Mouse (Mus musculus): ENCODE measurements around the gene Gm21094. TPM values are rescaled to one million over a fixed set of nuclear protein-coding genes. Genes with fewer than 3 reads are reported as not detected.
"Not testable (repeated sequence)": the region's sequence is repeated elsewhere in the genome, so short reads cannot be mapped to it uniquely, and the experiment has no call there.

The Gm21094 gene
- not detected in 2 replicates for total RNA-seq (2017)

DNA sequence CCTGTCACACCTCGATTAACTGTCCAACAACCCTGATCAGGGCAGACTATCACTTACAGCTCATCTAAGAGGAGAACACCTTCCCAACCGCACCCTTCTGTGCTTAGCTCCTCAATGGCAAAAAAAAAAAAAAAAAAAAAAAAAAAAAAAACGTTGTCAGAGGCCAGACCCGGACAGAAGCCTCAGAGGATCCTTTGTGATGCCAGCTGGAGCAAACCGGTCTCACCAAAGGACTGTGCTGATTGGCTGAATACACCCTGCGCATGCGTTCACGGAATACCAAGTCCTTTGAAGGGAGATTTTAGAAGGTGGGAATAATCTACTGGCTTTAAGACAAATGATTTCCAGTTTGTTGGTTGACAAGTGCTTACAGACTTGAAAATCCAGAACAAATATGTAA, at the start of gene Gm21094:
Gene Gm21094, minus strand, starts transcription at position 101 of the 400 bp plus-strand sequence.
- ATAC-seq (ENCODE audit: extremely low read depth, insufficient number of reproducible peaks, low FRiP score, poor library complexity, severe bottlenecking): not testable (repeated sequence)

Measured in neutrophil, adult 5-6 weeks (primary cell).